Mouse (Mus musculus): Measurements from ENCODE around the gene Gm34653. TPM values are rescaled to one million over a fixed set of nuclear protein-coding genes. Genes with fewer than 3 reads are reported as not detected.
"Not testable (repeated sequence)": the region's sequence is repeated elsewhere in the genome, so short reads cannot be mapped to it uniquely, and the experiment has no call there.

The Gm34653 gene
- polyA plus RNA-seq (2014; fragmentation: Nextera tagmentation; extraction: Ambion mirVana), result not detected in 2 replicates

DNA sequence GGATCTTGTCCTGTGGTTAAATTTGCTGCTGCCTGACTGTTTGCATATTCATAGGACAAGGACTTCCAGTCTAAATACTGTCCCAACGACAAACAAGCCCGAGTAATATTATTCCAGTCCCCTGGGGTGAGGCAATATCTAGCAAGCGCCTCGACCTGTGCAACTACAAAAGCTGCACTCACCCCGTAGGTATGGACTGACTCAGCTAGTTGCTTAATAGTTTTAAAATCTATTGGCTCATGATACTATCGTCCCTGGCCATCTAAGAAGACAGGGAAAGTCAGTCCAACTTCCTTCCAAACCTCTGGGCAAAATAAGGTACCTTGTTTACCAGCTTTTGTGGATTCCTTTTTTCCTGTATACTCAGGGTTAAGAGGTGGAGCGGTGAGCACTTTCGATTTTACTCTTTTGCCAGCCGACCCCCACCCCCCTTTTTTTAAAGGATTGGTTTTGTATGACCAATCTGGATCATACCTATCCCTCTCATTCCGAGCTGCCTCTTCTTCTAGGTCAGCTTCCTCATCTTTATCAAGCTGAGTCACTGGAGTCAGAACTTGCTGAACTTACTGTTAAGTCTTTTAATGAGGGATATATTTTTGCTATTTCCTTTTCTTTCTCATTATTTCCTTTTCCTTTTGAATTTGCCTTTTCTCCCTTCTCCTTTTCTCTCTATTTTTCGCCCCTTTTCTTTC lies at the start of gene Gm34653:
Gene Gm34653, plus strand, starts transcription at position 242 of the 692 bp plus-strand sequence.
- not testable (repeated sequence) for H3K27me3 ChIP-seq (ENCODE audit: control insufficient read depth, insufficient read depth, low read length); H3K27ac ChIP-seq (ENCODE audit: low read depth, low read length); H3K4me3 ChIP-seq (ENCODE audit: low read length); ATAC-seq (ENCODE audit: low FRiP score, low TSS enrichment); H3K4me1 ChIP-seq (ENCODE audit: control insufficient read depth, insufficient read depth, low read length); H3K9ac ChIP-seq (ENCODE audit: low read depth, low read length); H3K36me3 ChIP-seq (ENCODE audit: control insufficient read depth, insufficient read depth, low read length); H3K4me2 ChIP-seq (replicated peaks; ENCODE audit: low read depth, low read length); H3K9me3 ChIP-seq (ENCODE audit: control insufficient read depth, low read length)
- WGBS, result 80% methylated on average over 11 of the region's 11 CpGs

DNA sequence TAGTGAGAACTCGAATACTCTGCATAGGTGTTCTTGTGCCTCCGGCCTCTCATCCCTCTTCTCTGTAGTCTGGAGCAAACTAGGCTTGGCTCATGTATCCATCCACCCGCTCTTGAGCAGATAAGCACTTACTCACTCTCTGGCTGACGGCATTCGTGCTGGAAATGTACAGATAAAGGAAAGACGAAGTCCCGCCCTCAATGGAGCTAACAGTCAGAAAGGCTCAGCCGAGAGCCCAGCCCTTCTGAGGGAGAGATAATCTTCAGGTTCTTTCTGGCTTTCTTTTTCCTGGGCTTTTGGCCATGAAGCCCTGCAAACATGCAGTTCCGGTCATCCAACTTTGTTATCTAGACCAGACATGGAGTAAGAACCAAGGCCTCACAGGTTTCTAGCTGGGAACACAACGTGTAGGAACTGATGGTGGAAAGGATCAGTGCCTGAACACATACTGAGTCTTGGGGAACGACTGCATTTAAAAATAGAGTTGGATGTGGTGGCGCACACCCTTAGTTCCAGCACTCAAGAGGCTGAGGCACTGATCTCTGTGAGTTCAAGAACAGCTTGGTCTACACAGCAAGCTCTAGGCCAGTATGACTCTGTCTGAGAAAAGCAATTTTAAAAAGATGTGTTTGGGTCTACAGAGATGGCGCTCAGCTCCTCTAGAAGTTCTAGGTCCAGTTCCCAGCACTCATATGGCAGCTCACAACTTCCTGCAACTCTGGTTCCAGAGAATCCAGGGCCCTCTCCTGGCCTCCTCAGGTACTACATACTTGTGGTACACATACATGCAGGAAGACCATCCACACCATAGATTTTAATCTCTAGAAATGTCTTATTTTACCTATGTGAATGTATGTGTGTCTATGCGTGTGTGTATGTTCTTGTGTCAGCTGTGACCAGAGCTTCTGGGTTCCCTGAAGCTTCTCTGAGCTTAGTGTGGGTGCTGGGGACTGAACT lies 49.5 kb upstream of the Gm34653 start:
- ATAC-seq (ENCODE audit: low FRiP score, low TSS enrichment), result no peak
- H3K4me3 ChIP-seq (ENCODE audit: low read length), result no peak overlapping the region
- no peak overlapping the region for H3K27ac ChIP-seq (ENCODE audit: low read depth, low read length)
- no peak overlapping the region for H3K9ac ChIP-seq (ENCODE audit: low read depth, low read length)
- H3K27me3 ChIP-seq (ENCODE audit: control insufficient read depth, insufficient read depth, low read length), result no peaks in the 10 kb centered on the region
- WGBS, result 89% methylated on average over 14 of the region's 14 CpGs
- H3K9me3 ChIP-seq (ENCODE audit: control insufficient read depth, low read length), result no peaks in the 10 kb centered on the region
- H3K4me1 ChIP-seq (ENCODE audit: control insufficient read depth, insufficient read depth, low read length), result no peaks in the 10 kb centered on the region
- H3K4me2 ChIP-seq (replicated peaks; ENCODE audit: low read depth, low read length), result no peak overlapping the region
- peaks cover 65% of the 10 kb centered on the region for H3K36me3 ChIP-seq (ENCODE audit: control insufficient read depth, insufficient read depth, low read length)

DNA sequence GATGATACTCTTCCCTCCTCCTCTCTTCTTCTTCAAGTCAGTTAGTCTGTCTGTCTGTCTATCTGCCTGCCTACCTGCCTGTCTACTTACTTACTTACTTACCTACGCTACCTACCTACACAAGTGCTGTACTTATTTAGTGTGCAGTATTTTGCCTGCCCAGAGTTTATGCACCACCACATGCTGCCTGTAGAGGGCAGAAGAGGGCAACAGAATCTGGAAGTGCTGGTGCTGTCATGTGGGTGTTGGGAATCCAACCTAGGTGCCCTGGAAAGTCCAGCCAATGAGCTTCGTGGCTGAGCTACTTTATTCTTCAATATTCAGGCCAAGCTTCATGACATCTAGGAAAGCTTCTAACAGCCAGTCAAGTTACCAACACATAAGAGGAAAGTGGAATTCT lies 48.7 kb upstream of the Gm34653 start:
- H3K9me3 ChIP-seq (ENCODE audit: control insufficient read depth, low read length), result no peaks in the 10 kb centered on the region
- ATAC-seq (ENCODE audit: low FRiP score, low TSS enrichment), result no peak
- H3K9ac ChIP-seq (ENCODE audit: low read depth, low read length), result no peak overlapping the region
- whole genome bisulfite sequencing, result 79% methylated on average over 2 of the region's 2 CpGs
- no peak overlapping the region for H3K4me2 ChIP-seq (replicated peaks; ENCODE audit: low read depth, low read length)
- peaks cover 61% of the 10 kb centered on the region for H3K36me3 ChIP-seq (ENCODE audit: control insufficient read depth, insufficient read depth, low read length)
- no peaks in the 10 kb centered on the region for H3K4me1 ChIP-seq (ENCODE audit: control insufficient read depth, insufficient read depth, low read length)
- H3K27ac ChIP-seq (ENCODE audit: low read depth, low read length), result no peak overlapping the region
- H3K4me3 ChIP-seq (ENCODE audit: low read length), result no peak overlapping the region
- no peaks in the 10 kb centered on the region for H3K27me3 ChIP-seq (ENCODE audit: control insufficient read depth, insufficient read depth, low read length)

DNA sequence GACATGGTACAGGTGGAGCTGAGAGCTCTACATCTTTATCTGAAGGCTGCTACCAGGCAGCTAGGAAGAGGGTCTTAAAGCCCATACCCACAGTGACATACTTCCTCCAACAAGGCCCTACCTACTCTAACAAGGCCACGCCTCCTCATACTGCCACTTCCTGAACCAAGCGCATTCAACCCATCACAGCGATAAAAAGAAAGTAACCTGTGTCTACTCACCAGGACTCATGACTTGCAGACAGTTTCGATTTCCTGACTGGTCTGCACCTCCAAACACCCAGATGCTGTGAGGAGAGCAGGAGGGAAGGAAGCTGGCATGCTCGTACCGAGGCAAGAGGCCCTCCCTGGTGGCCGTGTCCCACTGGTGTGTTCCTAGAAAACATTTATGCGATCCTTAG lies 42.5 kb upstream of the Gm34653 start:
- Histone ChIP-seq H3K4me3 (ENCODE audit: low read length) (no peak overlapping the region), H3K9me3 (ENCODE audit: control insufficient read depth, low read length) (no peaks in the 10 kb centered on the region), H3K36me3 (ENCODE audit: control insufficient read depth, insufficient read depth, low read length) (peaks cover 27% of the 10 kb centered on the region; the same call in 1 of the 2 replicates), H3K4me1 (ENCODE audit: control insufficient read depth, insufficient read depth, low read length) (no peaks in the 10 kb centered on the region), H3K4me2 (replicated peaks; ENCODE audit: low read depth, low read length) (no peak overlapping the region), H3K27ac (ENCODE audit: low read depth, low read length) (no peak overlapping the region), H3K9ac (ENCODE audit: low read depth, low read length) (no peak overlapping the region), H3K27me3 (ENCODE audit: control insufficient read depth, insufficient read depth, low read length) (no peaks in the 10 kb centered on the region)
- WGBS, result 92% methylated on average over 8 of the region's 8 CpGs
- ATAC-seq (ENCODE audit: low FRiP score, low TSS enrichment), result no peak

DNA sequence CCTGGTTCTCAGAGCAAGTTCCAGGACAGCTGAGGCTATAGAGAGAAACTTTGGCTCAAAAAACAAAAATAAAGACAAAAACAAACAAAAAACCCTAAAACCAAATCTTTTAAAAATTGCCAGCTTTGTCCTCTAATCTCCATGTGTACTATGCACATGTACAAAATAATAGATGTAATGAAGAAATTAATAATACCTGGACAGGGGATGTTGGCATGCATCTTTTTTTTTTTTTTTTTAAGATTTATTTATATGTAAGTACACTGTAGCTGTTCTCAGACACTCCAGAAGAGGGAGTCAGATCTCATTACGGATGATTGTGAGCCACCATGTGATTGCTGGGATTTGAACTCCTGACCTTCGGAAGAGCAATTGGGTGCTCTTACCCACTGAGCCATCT lies 40.3 kb upstream of the Gm34653 start:
- H3K9me3 ChIP-seq (ENCODE audit: control insufficient read depth, low read length); H3K4me1 ChIP-seq (ENCODE audit: control insufficient read depth, insufficient read depth, low read length); H3K4me3 ChIP-seq (ENCODE audit: low read length); H3K9ac ChIP-seq (ENCODE audit: low read depth, low read length); H3K27me3 ChIP-seq (ENCODE audit: control insufficient read depth, insufficient read depth, low read length); H3K27ac ChIP-seq (ENCODE audit: low read depth, low read length); H3K4me2 ChIP-seq (replicated peaks; ENCODE audit: low read depth, low read length); ATAC-seq (ENCODE audit: low FRiP score, low TSS enrichment): not testable (repeated sequence)
- 85% methylated on average over 2 of the region's 2 CpGs for WGBS
- peaks cover 20% of the 10 kb centered on the region; the same call in 1 of the 2 replicates for H3K36me3 ChIP-seq (ENCODE audit: control insufficient read depth, insufficient read depth, low read length)

DNA sequence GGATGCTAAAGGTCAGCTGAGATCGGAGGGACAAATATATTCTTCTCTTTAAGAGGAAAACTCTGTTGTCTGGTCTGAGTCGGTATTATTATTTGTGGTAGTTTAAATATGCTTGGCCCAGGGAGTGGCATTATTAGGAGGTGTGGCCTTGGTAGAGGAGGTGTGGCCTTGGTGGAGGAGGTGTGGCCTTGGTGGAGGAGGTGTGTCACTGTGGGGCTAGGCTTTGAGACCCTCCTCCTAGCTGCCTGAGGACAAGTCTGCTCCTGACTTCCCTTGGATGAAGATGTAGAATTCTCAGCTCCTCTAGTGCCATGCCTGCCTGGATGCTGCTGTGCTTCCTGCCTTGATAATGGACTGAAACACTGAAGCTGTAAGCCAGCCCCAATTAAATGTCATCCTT lies 38.3 kb upstream of the Gm34653 start:
- Histone ChIP-seq H3K4me2 (replicated peaks; ENCODE audit: low read depth, low read length) (no peak overlapping the region), H3K4me3 (ENCODE audit: low read length) (no peak overlapping the region), H3K4me1 (ENCODE audit: control insufficient read depth, insufficient read depth, low read length) (peaks cover 4% of the 10 kb centered on the region; the same call in 1 of the 2 replicates), H3K9me3 (ENCODE audit: control insufficient read depth, low read length) (no peaks in the 10 kb centered on the region), H3K9ac (ENCODE audit: low read depth, low read length) (no peak overlapping the region), H3K36me3 (ENCODE audit: control insufficient read depth, insufficient read depth, low read length) (peaks cover 13% of the 10 kb centered on the region; the same call in 1 of the 2 replicates), H3K27me3 (ENCODE audit: control insufficient read depth, insufficient read depth, low read length) (no peaks in the 10 kb centered on the region), H3K27ac (ENCODE audit: low read depth, low read length) (no peak overlapping the region)
- ATAC-seq (ENCODE audit: low FRiP score, low TSS enrichment), result no peak
- 93% methylated on average over 2 of the region's 2 CpGs for WGBS

DNA sequence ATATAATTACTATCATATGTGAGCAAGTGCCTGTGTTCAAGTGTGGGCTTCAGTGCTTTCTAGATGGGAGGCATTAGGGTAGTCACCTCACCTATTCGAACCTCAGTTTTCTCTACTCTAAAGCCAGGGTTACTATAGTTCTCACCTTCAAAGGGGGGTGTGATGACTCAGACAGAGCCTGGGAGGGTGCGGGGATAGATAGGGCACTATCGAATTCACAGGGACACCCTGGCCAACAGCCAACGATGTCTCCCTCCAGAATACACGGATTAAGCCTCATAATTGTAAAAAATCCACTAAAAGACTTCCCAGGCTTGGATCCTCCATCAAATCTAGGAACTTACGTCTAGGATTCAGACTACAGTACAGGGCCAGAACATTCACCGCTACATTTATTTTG lies 37.4 kb upstream of the Gm34653 start:
- Histone ChIP-seq H3K9ac (ENCODE audit: low read depth, low read length) (no peak overlapping the region), H3K27me3 (ENCODE audit: control insufficient read depth, insufficient read depth, low read length) (no peaks in the 10 kb centered on the region), H3K36me3 (ENCODE audit: control insufficient read depth, insufficient read depth, low read length) (peaks cover 13% of the 10 kb centered on the region; the same call in 1 of the 2 replicates), H3K27ac (ENCODE audit: low read depth, low read length) (no peak overlapping the region), H3K4me1 (ENCODE audit: control insufficient read depth, insufficient read depth, low read length) (peaks cover 4% of the 10 kb centered on the region; the same call in 1 of the 2 replicates), H3K9me3 (ENCODE audit: control insufficient read depth, low read length) (no peaks in the 10 kb centered on the region), H3K4me2 (replicated peaks; ENCODE audit: low read depth, low read length) (no peak overlapping the region), H3K4me3 (ENCODE audit: low read length) (no peak overlapping the region)
- ATAC-seq (ENCODE audit: low FRiP score, low TSS enrichment), result no peak
- 95% methylated on average over 7 of the region's 7 CpGs for WGBS

DNA sequence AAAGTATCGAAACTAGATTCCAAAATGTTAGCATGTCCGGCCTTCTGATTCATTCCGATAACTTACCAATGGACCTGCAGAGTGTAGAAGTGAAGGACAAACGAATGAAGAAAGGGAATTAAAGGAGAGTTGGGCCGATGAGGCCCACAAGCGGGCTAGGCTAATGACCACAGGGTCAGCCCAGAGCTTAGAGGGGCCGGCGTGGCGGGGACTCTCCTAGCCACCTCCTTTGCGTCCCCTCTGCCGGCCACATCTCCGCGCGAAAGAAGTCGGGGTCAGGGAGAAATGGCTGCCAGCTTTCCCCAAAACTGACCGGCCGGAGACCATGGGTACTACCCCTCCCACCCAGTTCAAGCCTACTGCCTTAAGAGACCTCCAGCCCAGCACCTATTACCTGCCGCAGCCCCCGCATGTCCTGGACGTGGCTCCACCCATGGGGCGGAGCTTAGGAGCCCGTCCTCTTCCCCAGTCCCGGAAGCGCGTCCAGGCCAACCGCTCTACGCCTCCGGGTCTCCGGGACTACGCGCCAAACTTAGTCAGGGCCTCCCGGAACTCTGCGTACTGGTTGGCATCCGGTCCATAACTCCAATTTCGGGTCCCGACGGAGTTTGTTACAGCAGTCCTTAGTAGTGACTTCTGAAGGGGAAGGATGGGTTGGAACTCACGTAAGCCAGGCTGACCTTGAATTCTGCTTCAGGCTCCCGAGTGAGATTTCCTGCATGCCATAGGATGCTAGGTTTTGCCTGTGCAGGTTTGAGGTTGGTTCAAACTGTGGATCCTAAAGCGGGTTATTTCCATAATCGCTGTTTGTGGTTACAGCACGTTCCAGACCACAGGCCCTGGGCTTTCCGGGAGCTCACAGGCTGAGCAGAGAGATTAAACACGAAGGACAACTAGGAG lies 33.2 kb upstream of the Gm34653 start, which contains the start of gene Rabepk:
Gene Rabepk, minus strand, starts transcription at position 556 of the 900 bp plus-strand sequence.
- peak within 1 kb of the TSS; percentile 73 for H3K4me3 ChIP-seq (ENCODE audit: low read length)
- H3K9me3 ChIP-seq (ENCODE audit: control insufficient read depth, low read length), result no peaks in the 10 kb centered on the region
- ATAC-seq (ENCODE audit: low FRiP score, low TSS enrichment), result peak; percentile 79
- peaks cover 15% of the 10 kb centered on the region; the same call in 1 of the 2 replicates for H3K36me3 ChIP-seq (ENCODE audit: control insufficient read depth, insufficient read depth, low read length)
- H3K27ac ChIP-seq (ENCODE audit: low read depth, low read length), result peak within 1 kb of the TSS; percentile 65
- peak within 1 kb of the TSS; percentile 71 for H3K4me2 ChIP-seq (replicated peaks; ENCODE audit: low read depth, low read length)
- 4% methylated on average over 44 of the region's 44 CpGs for WGBS
- H3K4me1 ChIP-seq (ENCODE audit: control insufficient read depth, insufficient read depth, low read length), result peaks cover 13% of the 10 kb centered on the region; the same call in 1 of the 2 replicates
- peak within 1 kb of the TSS; percentile 78 for H3K9ac ChIP-seq (ENCODE audit: low read depth, low read length)
- H3K27me3 ChIP-seq (ENCODE audit: control insufficient read depth, insufficient read depth, low read length), result no peaks in the 10 kb centered on the region

Data from kidney, embryonic 14.5 days (tissue).